34 mouse cellular contexts compared by ENCODE assay signal in genomic region chr12:107438506-107438905, GRCm38 (mm10). TPM values are rescaled to one million over a fixed set of nuclear protein-coding genes. Genes with fewer than 3 reads are reported as not detected.
A peak's percentile ranks its signal among the peaks of the same experiment; 100 is the strongest.
DNase-seq lines count a peak whose midpoint lies in the region; ATAC-seq and TF ChIP-seq lines count a peak whose summit lies in the region.
"Had no signal": no experiment of that assay in that cellular context is flagged by ENCODE, and none has a peak within 500 bp of the region (broad histone marks: within the 10 kb centered on the region; RNA-seq: fewer than 3 reads in every experiment).

No protein-coding gene starts in this region.

- TF ChIP-seq CTCF in lung, postnatal 0 days (IDR thresholded peaks at IDR 0.05) = no peak

- WGBS in heart, embryonic 15.5 days = 27% methylated on average over 4 of the region's 4 CpGs
- 44% methylated on average over 4 of the region's 4 CpGs for WGBS in lung, embryonic 15.5 days
- WGBS in lung, postnatal 0 days = 36% methylated on average over 4 of the region's 4 CpGs

- H3K9me3 ChIP-seq in heart, embryonic 15.5 days (replicated peaks) = no peaks in the 10 kb centered on the region
- no peaks in the 10 kb centered on the region for H3K9me3 ChIP-seq in lung, embryonic 15.5 days
- no peaks in the 10 kb centered on the region for H3K9me3 ChIP-seq in lung, postnatal 0 days (ENCODE audit: low read length)
- H3K9me3 ChIP-seq: embryonic facial prominence, embryonic 12.5 days; hindbrain, embryonic 13.5 days; kidney, embryonic 15.5 days; limb, embryonic 15.5 days; neural tube, embryonic 13.5 days had no signal

- TF ChIP-seq EP300 in lung, postnatal 0 days (IDR thresholded peaks at IDR 0.05) = no peak

- no peak overlapping the region for H3K9ac ChIP-seq in heart, embryonic 15.5 days
- no peak overlapping the region for H3K9ac ChIP-seq in lung, embryonic 15.5 days
- no peak overlapping the region for H3K9ac ChIP-seq in lung, postnatal 0 days (replicated peaks; ENCODE audit: low read depth)
- H3K9ac ChIP-seq: embryonic facial prominence, embryonic 12.5 days; hindbrain, embryonic 13.5 days; kidney, embryonic 15.5 days; limb, embryonic 15.5 days; liver, embryonic 14.5 days; lung, embryonic 14.5 days; neural tube, embryonic 13.5 days had no signal

- peak; percentile 42 to 70 for DNase-seq in cerebellum, postnatal 14 days
- DNase-seq in cerebellum, adult 11-12 months = no peak
- no peak for DNase-seq in heart, adult 8-10 months (ENCODE audit: low spot score)
- DNase-seq in lung, postnatal 0 days (ENCODE audit: low spot score) = no peak
- DNase-seq in Muller cell, postnatal 12 days (ENCODE audit: inconsistent ontology term) = peak; percentile 0
- no peak for DNase-seq in kidney, postnatal 10 days
- DNase-seq: adrenal gland, adult 2 months; B cell, adult 2 months; kidney, adult 11 months; kidney, postnatal 4 days; lung, postnatal 4 days; right cerebral cortex, postnatal 14 days; spleen, adult 18-20 months; thymus, postnatal 14 days had no signal

- H3K27ac ChIP-seq in heart, embryonic 15.5 days = no peak overlapping the region
- no peak overlapping the region for H3K27ac ChIP-seq in lung, embryonic 15.5 days
- H3K27ac ChIP-seq in lung, postnatal 0 days (ENCODE audit: low read length) = no peak overlapping the region
- H3K27ac ChIP-seq: embryonic facial prominence, embryonic 12.5 days; hindbrain, embryonic 13.5 days; kidney, embryonic 15.5 days; limb, embryonic 15.5 days; liver, embryonic 14.5 days; neural tube, embryonic 13.5 days had no signal

- H3K36me3 ChIP-seq in heart, embryonic 15.5 days = no peaks in the 10 kb centered on the region
- no peaks in the 10 kb centered on the region for H3K36me3 ChIP-seq in lung, embryonic 15.5 days
- no peaks in the 10 kb centered on the region for H3K36me3 ChIP-seq in lung, postnatal 0 days (ENCODE audit: insufficient read depth, low read length)
- H3K36me3 ChIP-seq: embryonic facial prominence, embryonic 12.5 days; G1E; hindbrain, embryonic 13.5 days; kidney, embryonic 15.5 days; limb, embryonic 15.5 days; neural tube, embryonic 13.5 days had no signal

- H3K27me3 ChIP-seq in heart, embryonic 15.5 days = no peaks in the 10 kb centered on the region
- no peaks in the 10 kb centered on the region for H3K27me3 ChIP-seq in lung, embryonic 15.5 days
- H3K27me3 ChIP-seq in lung, postnatal 0 days (replicated peaks; ENCODE audit: insufficient read depth, low read length) = no peaks in the 10 kb centered on the region
- H3K27me3 ChIP-seq: CH12.LX; embryonic facial prominence, embryonic 12.5 days; hindbrain, embryonic 13.5 days; kidney, embryonic 15.5 days; limb, embryonic 15.5 days; neural tube, embryonic 13.5 days had no signal

- no peaks in the 10 kb centered on the region for H3K4me1 ChIP-seq in heart, embryonic 15.5 days (replicated peaks)
- no peaks in the 10 kb centered on the region for H3K4me1 ChIP-seq in lung, embryonic 15.5 days
- H3K4me1 ChIP-seq in lung, postnatal 0 days (ENCODE audit: insufficient read depth, low read depth, low read length) = no peaks in the 10 kb centered on the region
- H3K4me1 ChIP-seq: embryonic facial prominence, embryonic 12.5 days; hindbrain, embryonic 13.5 days; kidney, embryonic 15.5 days; limb, embryonic 15.5 days; neural tube, embryonic 13.5 days had no signal

- no peak overlapping the region for H3K4me2 ChIP-seq in heart, embryonic 15.5 days
- H3K4me2 ChIP-seq in lung, embryonic 15.5 days = no peak overlapping the region
- H3K4me2 ChIP-seq in lung, postnatal 0 days (replicated peaks; ENCODE audit: low read depth, low read length) = no peak overlapping the region
- H3K4me2 ChIP-seq: embryonic facial prominence, embryonic 12.5 days; hindbrain, embryonic 13.5 days; kidney, embryonic 15.5 days; limb, embryonic 15.5 days; lung, embryonic 14.5 days; neural tube, embryonic 13.5 days had no signal

- H3K4me3 ChIP-seq in heart, embryonic 15.5 days = no peak overlapping the region
- H3K4me3 ChIP-seq in lung, embryonic 15.5 days = no peak overlapping the region
- no peak overlapping the region for H3K4me3 ChIP-seq in lung, postnatal 0 days (ENCODE audit: low read depth, low read length)
- H3K4me3 ChIP-seq: embryonic facial prominence, embryonic 12.5 days; hindbrain, embryonic 13.5 days; kidney, embryonic 15.5 days; limb, embryonic 15.5 days; myocyte; neural tube, embryonic 13.5 days had no signal

- ATAC-seq in heart, embryonic 15.5 days (replicated peaks; ENCODE audit: insufficient number of reproducible peaks, insufficient read depth, low FRiP score, low read depth) = peak; percentile 31; the same call in 1 of the 2 replicates
- ATAC-seq in lung, embryonic 15.5 days (ENCODE audit: borderline replicate concordance, extremely low read depth, low FRiP score, low TSS enrichment) = peak; percentile 42; the same call in 1 of the 2 replicates
- no peak for ATAC-seq in lung, postnatal 0 days
- ATAC-seq: midbrain, embryonic 16.5 days had no signal

RNA-seq across cellular contexts. Expression of gene 3110018I06Rik, which starts 49.9 kb away (rescaled TPM):
- polyA plus RNA-seq in heart, embryonic 15.5 days (2015; fragmentation: Nextera tagmentation; extraction: Ambion mirVana) = not detected in 2 replicates
- not detected for total RNA-seq in heart, adult 8-10 months (2022)
- polyA plus RNA-seq in lung, embryonic 15.5 days (2015; fragmentation: Nextera tagmentation; extraction: Ambion mirVana) = not detected in 2 replicates
- polyA plus RNA-seq in lung, postnatal 0 days (2015; fragmentation: Nextera tagmentation; extraction: Ambion mirVana) = not detected in 2 replicates
- total RNA-seq: adrenal gland, adult 2 months; CH12.LX; G1E; gastrocnemius, adult 18-20 months; heart, adult 18-20 months; left cerebral cortex, postnatal 25 days; megakaryocyte-erythroid progenitor cell, adult 5-6 weeks had no signal
- polyA plus RNA-seq: adrenal gland, adult 2 months; cerebellum, adult 2 months; embryonic facial prominence, embryonic 12.5 days; forebrain, embryonic 11.5 days; G1E; heart, embryonic 16.5 days; hindbrain, embryonic 13.5 days; kidney, embryonic 15.5 days; limb, embryonic 15.5 days; liver, embryonic 14.5 days; lung, embryonic 14.5 days; midbrain, embryonic 16.5 days; myocyte; neural tube, embryonic 13.5 days had no signal

Comparison
In these comparisons a context has a peak if more than half of its experiments do, and no peak if none do; other contexts are left out.
1. DNase-seq: peak in cerebellum, postnatal 14 days (2 of 2) and Muller cell, postnatal 12 days (single experiment); none in cerebellum, adult 11-12 months (single experiment), heart, adult 8-10 months (single experiment), lung, postnatal 0 days (single experiment) and kidney, postnatal 10 days (single experiment).